Mouse (Mus musculus): ENCODE data around the gene Gpr88.

DNA sequence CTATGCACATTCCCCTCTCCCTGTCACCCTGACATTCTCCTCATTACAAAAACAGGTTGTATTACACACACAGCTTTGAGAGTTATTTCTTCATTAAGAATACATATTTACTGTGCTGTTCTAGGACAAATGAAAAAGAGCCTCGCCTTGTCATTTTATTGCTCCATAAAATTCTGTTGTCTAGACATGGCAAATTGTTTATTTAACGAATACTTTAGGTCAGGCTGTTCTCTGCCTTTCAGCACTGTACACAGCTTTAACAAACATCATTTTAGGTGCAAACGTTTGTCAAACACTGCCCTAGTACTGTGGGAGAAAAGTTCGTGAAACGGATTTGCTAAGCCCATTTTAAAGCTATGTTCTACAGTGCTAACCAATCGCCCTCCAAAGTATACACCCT lies 48.5 kb upstream of the Gpr88 start:
- no peak for TF ChIP-seq CHD2 (IDR thresholded peaks at IDR 0.05; ENCODE audit: low read depth, low read length)
- TF ChIP-seq HCFC1 (IDR thresholded peaks at IDR 0.05; ENCODE audit: borderline replicate concordance, insufficient read depth, low read length) = no peak

All from ES-E14 (cell line).